Mouse (Mus musculus) thymus, postnatal 0 days (tissue): Measurements from ENCODE around the gene Tbx21. TPM values are rescaled to one million over a fixed set of nuclear protein-coding genes. Genes with fewer than 3 reads are reported as not detected.

Experiments used
- microRNA-seq: library from miRNA; unstranded; fragments of <30 nt; microRNA quantifications from one replicate; pipeline ENCODE4, GENCODE M21; 2016; ENCODE audit warnings: borderline number of aligned reads
- polyA plus RNA-seq: library from polyadenylated mRNA; unstranded; fragments of >200 nt; fragmentation: Nextera tagmentation; extraction: Ambion mirVana; gene quantifications from 2 replicates; pipeline ENCODE4 v1.2.1, GENCODE M21; 2015

The Tbx21 gene
- polyA plus RNA-seq, 1 experiment from 2014 or later: 1.3 TPM

Small RNAs within 50 kb of the gene (microRNA-seq; reads per million reads assigned to microRNA genes)
- gene Mir7235 (not detected), gene Mir8103 (1.2 reads per million)

Other genes with a start within 250 kb of the Tbx21 start
- gene Cdk5rap3, start 198.8 kb downstream of the Tbx21 start, polyA plus RNA-seq: 105 and 116 TPM in 2 replicates
- gene Prr15l, start 187.2 kb downstream of the Tbx21 start, polyA plus RNA-seq: 1.0 and 1.5 TPM in 2 replicates
- gene Pnpo, start 171.3 kb downstream of the Tbx21 start, polyA plus RNA-seq: 39.0 and 39.5 TPM in 2 replicates
- 19.2 and 21.9 TPM in 2 replicates for gene Sp2, start 132.4 kb downstream of the Tbx21 start, polyA plus RNA-seq
- 1.7 TPM in 2 replicates for gene Sp6, start 101.9 kb downstream of the Tbx21 start, polyA plus RNA-seq
- 23.1 and 25.8 TPM in 2 replicates for gene Scrn2, start 85.4 kb downstream of the Tbx21 start, polyA plus RNA-seq
- 0.83 and 0.86 TPM in 2 replicates for gene Lrrc46, start 73.9 kb downstream of the Tbx21 start, polyA plus RNA-seq
- gene Mrpl10, start 73.8 kb downstream of the Tbx21 start, polyA plus RNA-seq: 72.4 and 72.8 TPM in 2 replicates
- 9.9 and 11.6 TPM in 2 replicates for gene Osbpl7, start 64.7 kb downstream of the Tbx21 start, polyA plus RNA-seq
- gene Tbkbp1, start 36.2 kb upstream of the Tbx21 start, polyA plus RNA-seq: 0.82 and 0.98 TPM in 2 replicates
- gene Kpnb1, start 72.5 kb upstream of the Tbx21 start, polyA plus RNA-seq: 37.0 and 39.8 TPM in 2 replicates
- 57.2 and 64.4 TPM in 2 replicates for gene Npepps, start 165.3 kb upstream of the Tbx21 start, polyA plus RNA-seq
- gene Mrpl45, start 200.4 kb upstream of the Tbx21 start, polyA plus RNA-seq: 40.8 and 41.0 TPM in 2 replicates
- 0.27 and 0.38 TPM in 2 replicates for gene Gpr179, start 236.7 kb upstream of the Tbx21 start, polyA plus RNA-seq
- gene Socs7, start 247.2 kb upstream of the Tbx21 start, polyA plus RNA-seq: 3.1 and 3.7 TPM in 2 replicates